Mouse (Mus musculus) urinary bladder, postnatal 36 days (tissue): Measurements from ENCODE around the gene Maip1.
A peak's percentile ranks its signal among the peaks of the same experiment; 100 is the strongest.

Experiments
- DNase-seq, 2 experiments: peaks; one replicate each; pipeline ENCODE4 v3.0.0; 2022; ENCODE audit warnings: low spot score in 2 of 2, mixed read lengths in 1 of 2

The Maip1 gene

GRCm38 (mm10) chr1:57428368-57429308, 22.5 kb downstream of the Maip1 start:
- peak; percentile 84 to 89 for DNase-seq

GRCm38 (mm10) chr1:57429786-57430483, 23.8 kb downstream of the Maip1 start:
- peak in 1 of 2 experiments; percentile 12 for DNase-seq

GRCm38 (mm10) chr1:57433141-57433540, 27.0 kb downstream of the Maip1 start:
- no peak for DNase-seq

DNA sequence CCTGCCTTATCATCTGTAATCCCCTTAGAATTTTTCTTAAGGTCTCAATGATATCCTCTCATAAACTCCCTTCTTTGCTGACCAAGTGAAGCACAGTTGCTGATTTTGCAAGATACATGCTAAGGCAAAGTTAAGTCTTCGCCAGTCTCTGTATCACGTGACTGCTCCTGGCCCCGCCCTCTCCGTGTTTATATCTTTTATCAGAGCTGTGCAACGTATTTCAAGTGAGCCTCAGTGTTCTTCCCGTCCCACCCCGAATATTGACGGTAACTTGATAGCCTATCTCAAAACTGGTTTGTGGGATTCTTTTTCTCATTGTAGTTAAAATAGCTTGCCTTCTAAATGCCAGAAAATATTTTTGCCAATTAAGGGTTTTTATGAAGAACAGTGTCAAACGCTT, 30.3 kb downstream of the Maip1 start:
- peak; percentile 75 to 79 for DNase-seq

GRCm38 (mm10) chr1:57436954-57437353, 30.8 kb downstream of the Maip1 start:
- DNase-seq: no peak

DNA sequence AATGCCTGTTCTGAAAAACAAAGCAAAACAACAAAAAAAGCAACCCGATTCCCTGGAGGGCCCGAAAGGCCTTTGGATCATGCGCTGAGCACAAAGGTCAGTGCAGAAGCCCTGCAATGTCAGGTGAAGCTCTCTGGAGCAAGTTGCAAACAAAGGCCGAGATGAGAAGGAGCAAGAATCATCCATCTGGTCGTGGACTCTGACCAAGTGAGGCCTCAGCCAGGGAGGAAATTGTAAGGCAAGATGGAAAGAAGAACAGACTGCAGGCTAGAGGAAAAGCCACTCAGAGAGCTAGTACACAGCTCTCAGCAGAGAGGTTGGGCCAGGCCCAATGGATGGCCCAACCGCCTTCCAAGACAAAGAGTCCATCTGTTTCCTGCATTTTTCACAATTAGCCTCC, 32.9 kb downstream of the Maip1 start:
- DNase-seq: no peak

DNA sequence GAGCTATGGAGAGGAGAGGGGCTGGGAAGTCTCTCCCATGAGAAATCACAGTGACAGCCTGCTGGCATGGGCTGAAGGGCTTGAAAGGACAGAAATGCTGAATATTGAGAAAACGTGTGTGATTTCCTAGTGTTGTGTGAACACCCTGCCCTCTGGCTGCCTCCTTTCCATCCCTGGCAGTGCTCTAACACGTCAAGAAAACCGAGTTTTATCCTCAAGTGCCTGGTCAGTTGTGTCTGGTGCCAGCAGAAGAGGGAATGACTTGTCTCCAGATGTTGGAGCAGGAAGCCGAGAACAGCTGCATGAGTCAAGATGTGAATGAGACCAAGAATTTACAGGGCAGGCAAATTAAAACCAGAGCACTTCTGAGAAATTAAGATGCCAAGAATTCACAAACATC, 34.6 kb downstream of the Maip1 start:
- no peak for DNase-seq

- no peak for DNase-seq
Observed at GRCm38 (mm10) chr1:57445679-57446078, 39.6 kb downstream of the Maip1 start.

- DNase-seq: no peak
Observed at GRCm38 (mm10) chr1:57450241-57450640, 44.1 kb downstream of the Maip1 start.

GRCm38 (mm10) chr1:57460305-57460940, 54.3 kb downstream of the Maip1 start:
- DNase-seq: no peak
